Mouse (Mus musculus) cortical plate, adult 2 months (tissue): ENCODE results near the gene Eif2ak4.

Source experiments
- CTCF ChIP-seq: fragments of 200-500 bp; IDR thresholded peaks from 2 replicates; pipeline ENCODE4 v1.5.1; 2011; ENCODE audit warnings: mild to moderate bottlenecking, control low read depth, low read length; ENCODE audit not compliant: insufficient read depth; ENCODE audit errors: extremely low read depth
- POLR2A ChIP-seq: fragments of 200-500 bp; IDR thresholded peaks from 2 replicates; pipeline ENCODE4 v1.6.1; 2011; ENCODE audit warnings: mild to moderate bottlenecking, low read length, control low read depth; ENCODE audit not compliant: insufficient read depth; ENCODE audit errors: extremely low read depth

DNA sequence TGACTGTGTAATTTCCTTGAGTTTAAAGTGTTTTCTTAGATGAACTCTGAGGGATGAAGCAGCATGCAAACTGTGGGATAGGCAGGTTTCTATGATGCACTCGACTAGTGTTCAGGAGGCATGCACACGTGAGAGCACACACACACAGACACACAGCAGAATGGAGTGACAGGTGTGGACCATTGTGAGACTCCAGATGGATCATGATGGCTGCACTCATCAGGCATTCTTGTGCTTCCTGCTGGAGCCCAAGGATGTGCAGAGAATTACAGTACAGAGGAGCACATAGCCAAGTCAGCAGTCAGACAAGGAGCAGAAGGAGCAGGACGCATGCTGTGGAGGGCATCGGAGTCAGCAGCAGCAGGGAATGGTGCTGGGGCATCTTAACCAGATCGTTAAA is 15.9 kb downstream of the Eif2ak4 start:
- no peak for TF ChIP-seq CTCF
- TF ChIP-seq POLR2A, result no peak
